Mouse (Mus musculus) adrenal gland, postnatal 4 days (tissue): Measurements from ENCODE around the gene Chst15. TPM values are rescaled to one million over a fixed set of nuclear protein-coding genes. Genes with fewer than 3 reads are reported as not detected.

ENCODE experiments used
- DNase-seq, 2 experiments: peaks; one replicate each; pipeline ENCODE4 v3.0.0; 2021 to 2022; ENCODE audit warnings: low spot score in 2 of 2, mixed read lengths in 2 of 2
- total RNA-seq, 2 experiments: library from RNA; stranded (reverse); gene quantifications; 2 replicates each; pipeline ENCODE4 v1.2.3; 2021

The Chst15 gene
- total RNA-seq, 2 experiments from 2014 or later: 47.3 to 48.6 TPM

DNA sequence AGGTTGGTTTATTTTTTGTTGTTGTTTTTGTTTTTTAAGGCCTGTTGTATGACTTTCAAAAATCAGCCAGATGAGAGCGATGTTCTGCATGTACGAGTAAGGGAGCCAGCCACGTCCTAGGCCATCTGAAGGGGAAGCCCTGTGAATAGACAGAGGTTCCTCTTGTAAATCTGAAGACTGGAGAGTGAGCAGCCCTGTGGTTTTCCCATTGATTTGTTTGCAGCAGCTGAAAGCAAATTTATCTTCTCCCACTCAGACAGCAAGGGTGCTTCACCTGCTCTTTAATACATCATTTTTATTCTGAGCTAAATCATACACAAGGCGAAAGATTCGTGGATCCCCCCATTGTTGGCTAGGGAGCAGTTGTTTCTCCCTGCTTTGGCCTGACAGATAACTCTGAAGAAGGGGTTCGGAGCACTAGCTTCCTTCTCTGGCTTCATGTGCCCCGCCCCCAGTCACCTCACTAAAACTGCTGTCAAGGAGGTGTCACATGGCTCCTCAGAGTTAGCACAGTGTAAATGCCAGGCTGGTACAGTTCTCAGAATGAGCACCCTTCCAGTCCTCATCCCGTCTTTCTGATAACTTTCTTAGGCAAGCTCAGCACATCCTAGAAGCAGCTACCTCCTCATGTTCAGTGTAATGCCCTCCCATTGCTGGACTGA lies 12.5 kb downstream of the Chst15 start:
- no peak for DNase-seq

DNA sequence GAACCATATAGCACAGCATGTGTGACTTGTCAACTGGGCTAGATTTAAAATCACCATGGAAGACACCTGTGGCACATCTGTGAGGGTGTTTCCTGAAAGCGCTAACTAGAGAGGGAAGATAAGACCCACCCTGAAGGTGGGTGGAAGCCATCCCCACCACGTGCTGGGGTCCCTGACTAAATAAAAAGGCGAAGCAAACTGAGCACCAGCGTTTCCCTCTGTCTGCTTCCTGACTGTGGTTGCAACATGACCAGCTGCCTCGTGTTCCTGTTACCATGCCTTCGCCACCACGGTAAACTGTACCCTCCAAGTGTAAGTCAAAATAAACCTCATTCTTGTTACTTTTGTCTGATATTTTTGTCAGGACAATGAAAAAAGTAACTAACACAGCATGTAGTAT lies 13.0 kb downstream of the Chst15 start:
- DNase-seq: no peak

DNA sequence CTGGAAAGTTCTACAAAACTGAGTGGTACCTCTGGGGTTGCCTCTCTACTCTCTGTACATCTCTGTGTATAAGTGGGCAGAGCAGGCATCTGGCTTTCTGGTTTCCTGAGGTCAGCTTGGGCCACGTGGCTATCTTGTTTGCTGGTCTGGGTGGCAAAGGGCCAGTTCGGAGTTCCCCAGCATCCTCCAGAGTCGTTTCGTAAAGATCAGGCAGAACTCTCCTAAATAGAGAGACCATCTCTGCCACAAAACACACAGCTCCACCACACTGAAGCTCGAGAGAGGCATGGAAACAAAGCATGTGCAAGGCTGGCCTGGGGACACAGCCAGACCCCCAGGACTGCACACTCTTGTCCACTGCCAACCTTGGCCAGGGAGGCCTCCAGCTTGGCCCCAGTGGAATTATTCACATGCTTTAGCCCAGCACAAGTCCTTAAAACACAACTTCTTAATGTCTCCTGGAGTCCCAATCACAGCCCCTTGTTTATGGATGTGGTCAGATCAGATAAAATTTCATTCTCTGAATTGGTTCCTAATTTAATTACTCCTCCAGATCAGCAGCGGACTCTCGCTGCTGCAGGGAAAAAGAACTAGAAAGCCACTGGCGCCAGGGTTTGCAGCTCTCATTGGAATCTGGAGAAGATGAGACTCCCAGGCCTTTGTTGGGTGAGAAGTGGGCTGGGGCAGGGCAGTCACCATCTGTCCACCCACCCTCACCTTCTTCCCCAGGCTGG lies 14.4 kb downstream of the Chst15 start:
- DNase-seq: no peak

DNA sequence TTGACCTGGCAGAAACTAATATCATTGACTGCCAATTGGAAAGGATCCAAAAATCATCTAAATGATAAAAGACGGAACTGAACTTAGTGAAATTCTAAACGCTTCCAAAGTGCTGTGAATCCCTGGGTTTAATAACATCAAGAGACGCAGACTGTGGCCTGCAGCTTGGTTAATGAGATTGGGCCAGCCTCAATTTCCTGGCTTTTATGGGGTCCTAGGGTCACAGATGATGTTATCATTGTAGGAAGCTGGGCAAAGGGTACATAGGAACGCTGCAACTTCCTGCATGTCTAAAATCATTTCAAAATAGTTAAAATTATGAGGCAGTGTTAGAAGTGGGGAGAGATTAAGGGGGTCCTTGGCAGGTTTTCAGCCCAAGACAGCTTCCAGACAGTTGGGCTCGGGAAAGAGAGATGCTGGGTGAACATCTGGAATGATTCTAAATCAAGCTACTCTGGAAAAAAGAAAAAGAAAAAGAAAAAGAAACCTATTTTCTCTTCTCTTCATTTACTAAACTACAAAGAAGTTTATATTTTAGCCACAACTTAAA lies 17.3 kb downstream of the Chst15 start:
- no peak for DNase-seq

DNA sequence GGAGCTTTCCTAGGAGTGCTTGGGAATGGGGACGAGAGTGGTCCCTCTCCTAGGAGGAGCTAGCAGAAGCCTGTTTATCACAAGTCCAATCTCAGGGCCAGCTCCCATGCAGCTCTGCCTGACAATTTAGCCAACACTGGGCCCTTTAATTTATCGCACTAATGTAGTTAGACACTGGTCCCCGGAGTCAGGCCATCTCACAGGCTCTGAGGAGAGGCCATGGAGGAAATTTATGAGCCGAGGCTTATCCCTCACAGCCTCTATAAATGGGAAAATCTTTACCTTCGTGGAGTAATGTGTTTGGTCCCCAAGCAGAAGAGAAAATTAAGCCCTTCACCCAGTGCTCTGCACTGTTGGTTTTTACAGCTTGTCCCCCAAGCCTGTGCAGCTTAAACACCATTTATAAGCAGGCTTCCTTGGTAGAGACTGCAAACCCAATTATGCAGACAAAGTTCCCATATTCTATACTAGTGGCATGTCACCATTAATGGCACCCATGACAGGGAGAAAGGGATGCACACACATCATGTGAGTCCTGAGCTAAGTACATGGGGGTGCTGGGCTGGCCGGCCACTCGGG lies 18.5 kb downstream of the Chst15 start:
- no peak for DNase-seq

DNA sequence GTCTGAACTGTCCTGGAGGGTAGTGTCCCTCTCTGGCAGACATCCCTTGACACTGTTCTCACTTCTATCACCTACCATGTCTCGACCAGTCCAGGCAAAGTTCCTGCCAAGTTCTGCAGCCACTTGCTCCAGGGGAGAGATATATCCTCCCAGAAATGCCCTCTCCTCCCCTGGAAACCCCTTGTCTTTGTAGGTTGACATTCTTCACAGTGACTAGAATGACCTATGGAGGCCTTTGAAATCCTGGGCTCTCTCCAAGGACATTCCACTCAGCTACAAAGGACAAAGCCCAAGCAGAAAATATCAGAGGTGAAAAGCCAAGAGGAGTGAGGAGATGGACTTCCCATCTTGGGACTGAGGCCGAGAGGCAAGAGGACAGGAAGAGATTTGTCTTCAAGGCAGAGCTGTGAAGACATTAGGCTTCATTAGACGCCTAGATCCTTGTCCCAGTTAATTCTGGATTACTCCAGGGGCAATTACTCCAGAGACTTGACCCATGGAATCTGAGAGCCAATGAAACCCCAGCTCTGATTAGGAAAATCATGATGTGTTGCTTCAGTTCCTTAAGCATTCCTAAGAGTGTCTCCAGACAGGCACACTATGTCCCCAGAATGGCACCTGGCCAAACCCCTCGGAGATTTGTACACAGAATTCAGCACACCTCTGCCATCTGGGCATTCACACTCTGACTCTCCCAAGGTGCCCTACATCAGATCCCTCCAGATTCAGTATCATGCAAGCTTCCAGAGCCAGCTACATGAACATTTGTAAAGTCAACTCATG lies 20.2 kb downstream of the Chst15 start:
- no peak for DNase-seq

DNA sequence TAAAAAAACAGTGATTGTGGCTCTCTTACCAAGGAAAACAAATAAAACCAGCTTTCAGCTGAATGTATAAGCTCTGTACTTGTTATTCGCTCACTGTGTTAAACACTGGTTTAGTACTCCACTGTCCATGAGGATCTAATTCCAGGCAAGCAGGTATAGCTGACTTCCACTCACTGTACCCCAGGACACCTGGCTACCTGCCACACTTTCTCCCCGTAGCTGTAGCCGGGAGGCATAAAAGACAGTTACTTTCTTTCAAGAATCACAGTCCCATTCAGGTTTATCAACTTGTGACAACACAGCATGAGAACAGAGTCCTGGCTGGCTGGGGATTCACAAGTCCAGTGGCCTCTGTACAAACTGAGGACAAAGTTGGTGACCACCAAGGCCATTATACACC lies 20.9 kb downstream of the Chst15 start:
- no peak for DNase-seq

DNA sequence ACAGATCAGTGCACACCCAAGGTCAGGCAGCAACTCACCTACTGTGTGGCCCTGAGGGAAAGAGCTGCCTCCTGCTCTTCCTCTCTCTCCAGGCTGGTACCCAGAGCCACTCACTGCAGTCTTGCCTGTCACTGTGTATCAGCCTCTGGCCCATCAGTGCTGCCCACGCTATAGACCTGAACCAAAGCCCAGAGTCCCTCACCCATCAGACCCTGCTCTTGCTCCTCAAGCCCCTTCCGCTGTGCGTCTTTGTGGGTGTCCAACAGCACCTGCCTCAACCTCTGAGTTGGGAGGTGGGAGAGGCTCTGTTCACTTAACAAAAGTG lies 29.7 kb downstream of the Chst15 start:
- DNase-seq: no peak

DNA sequence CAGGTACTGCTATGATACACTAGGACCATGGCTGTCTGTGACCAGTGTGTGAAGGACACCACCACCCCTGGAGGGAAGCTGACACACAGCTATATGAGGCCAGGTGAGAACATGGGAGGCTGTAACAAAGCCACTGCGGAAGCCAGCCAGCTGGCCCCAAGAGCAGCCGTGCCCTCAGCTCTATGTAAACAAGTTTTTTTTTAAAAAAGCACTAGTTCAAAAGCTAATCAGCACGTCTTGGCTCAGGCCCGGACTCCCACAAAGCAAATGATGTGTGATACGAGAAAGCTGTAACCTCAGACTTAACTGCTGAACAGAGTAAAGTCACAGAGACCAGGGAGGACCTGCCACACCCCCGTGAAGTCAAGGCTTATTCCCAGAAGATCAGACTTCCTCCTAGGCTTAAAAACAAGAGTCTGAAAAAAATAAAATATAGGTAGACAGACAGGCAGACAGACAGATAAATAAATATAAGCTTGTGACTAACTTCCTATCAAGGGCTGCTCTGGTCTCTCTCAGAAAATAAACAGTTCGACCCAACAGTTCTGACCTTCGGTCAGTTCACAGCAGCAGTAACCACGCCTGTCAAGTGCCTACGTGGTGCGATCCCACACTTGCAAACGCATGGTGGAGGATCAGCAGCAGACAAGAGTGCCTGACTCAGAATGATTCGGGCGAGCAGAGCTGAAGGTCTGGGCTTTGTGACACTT lies 30.2 kb downstream of the Chst15 start:
- no peak for DNase-seq

DNA sequence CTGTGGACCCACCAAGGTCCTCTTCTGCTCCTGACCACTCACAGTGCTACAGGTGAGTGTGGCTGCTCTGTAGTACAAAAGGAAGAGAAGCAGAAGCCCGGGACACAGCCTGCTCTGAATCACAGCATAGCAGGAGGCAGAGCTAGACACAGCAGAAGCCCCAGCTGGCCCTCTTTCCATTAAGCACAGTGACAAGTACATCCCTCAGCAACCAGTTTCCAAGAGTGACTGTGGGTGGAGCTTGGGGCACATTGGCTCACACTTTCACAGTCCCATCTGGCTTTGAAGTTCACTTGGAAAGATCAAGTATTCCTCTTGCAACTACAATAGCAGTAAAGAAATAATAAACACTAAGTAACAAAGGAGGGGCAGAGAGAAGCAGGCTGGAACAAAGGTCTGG lies 32.2 kb downstream of the Chst15 start:
- DNase-seq: no peak

DNA sequence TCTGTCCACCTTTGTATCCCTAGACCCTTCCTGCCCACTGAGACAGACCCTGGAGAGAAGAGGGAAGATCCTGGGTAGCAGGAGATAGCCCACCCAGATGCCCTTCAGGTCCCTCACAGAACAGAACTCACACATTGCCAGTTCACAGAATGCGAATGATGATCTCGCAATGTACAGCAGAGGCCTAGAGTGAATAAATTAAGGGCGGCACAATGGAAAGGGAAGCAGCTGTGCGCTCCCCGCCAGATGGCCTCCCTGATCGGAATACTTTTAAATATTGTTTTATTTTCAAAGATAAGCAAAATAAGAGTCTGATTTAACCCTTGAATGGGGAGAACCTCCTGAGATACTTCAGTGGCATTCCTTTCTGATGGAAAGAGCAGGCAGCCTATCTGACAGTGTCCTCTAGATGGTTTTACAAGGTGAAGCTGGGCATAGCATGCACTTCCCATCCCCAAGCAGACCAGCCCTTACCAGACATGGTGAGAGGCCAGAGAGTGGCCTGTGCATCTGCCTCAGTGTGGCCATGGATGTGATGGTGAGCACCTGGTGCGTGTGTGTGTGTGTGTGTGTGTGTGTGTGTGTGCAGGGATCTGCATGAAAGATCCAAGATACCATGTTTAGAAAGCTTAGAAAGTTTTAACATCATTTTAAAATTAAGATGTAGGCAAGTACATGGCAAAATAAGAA lies 32.8 kb downstream of the Chst15 start:
- DNase-seq: no peak

DNA sequence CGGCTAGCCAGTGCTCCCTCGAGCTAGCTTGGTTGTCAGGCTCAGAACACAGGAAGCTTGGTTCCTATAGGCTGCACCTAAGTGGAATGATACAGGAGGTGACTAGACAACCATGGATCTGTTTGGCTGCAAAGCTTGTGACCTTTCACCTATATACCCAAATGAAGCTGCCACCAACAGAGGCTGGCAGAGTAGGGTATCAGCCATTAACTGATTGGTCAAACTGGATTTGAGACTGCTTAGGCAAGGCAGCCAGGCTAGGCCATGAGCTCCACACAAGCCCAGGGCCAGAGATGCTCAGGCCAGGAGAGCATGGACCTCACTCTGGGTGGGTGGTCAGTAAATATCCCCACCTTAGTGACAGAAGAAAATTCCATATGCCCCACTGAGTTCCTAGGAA lies 34.5 kb downstream of the Chst15 start:
- no peak for DNase-seq

DNA sequence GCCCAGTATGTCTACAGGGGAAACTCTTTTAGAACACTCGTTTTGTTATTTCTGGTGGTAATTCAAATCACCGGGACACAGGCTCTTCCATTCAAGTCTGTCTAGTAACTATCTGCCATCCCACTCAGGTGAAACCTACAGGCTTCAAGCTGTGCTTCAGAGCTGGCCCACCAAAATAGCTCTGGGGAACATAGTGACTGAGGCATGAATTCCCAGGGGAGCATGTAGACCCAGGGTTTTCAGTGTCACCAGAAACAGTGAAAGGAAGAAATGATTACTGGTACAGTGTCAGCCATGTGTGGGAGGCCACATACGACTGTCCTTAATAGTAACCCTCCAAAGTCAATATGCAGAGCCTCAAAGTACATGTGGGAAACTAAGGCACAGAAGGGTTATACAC lies 34.9 kb downstream of the Chst15 start:
- no peak for DNase-seq

DNA sequence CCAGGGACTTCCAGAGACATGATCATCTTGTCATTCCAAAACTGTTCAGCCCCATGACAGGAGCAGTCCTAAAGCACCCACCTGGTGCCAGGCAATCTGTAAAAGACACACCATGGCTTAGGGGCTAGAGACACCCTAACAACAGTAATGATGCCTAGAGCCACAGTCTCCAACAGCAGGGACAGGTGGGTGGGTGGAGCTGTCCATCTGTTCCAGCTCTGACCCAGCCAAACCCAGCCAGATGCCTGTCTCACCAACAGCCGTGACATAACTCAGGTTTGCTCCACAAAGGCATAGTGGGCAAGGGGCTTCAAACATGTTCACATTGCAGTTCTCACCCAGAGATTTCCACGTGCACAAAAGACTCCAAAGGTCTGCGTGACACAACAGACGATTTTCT lies 35.3 kb downstream of the Chst15 start:
- no peak for DNase-seq

DNA sequence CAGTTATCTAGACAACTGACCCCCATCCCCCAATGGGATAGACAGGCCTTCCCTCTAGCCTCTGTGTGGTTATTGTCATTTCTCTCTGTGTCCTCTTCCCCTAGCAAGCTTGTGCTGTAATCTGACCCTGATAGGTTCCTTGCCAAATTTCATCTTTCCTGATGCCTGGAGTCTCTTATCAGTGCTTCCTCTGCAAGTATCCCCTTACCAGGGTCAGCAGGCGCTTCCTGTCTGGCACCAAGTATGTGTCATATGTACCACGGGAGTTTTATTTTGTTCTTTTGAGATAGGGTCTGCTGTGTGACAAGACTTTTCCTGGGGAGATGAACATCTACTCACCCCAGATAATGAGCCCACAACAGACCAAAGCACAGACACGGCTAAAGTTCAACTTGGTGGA lies 38.4 kb downstream of the Chst15 start:
- DNase-seq: no peak

DNA sequence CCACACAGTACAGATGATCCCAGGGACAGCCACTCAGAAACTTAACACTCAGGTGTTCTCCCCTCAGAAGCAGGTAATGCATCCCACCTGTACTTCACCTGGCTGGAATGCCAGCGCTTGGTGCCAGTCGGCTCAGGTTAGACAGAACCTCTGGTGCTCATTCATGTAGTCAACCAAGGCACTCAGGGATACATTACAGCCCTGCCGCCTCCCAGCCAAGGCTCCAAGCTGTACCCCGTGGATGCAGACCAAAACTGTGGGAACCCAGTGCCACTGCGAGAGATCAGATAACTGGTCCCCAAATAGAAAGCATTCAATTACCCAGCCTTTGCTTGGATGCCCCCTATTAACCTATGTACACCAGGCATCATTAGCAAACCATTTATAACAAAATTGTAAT lies 40.7 kb downstream of the Chst15 start:
- no peak for DNase-seq

DNA sequence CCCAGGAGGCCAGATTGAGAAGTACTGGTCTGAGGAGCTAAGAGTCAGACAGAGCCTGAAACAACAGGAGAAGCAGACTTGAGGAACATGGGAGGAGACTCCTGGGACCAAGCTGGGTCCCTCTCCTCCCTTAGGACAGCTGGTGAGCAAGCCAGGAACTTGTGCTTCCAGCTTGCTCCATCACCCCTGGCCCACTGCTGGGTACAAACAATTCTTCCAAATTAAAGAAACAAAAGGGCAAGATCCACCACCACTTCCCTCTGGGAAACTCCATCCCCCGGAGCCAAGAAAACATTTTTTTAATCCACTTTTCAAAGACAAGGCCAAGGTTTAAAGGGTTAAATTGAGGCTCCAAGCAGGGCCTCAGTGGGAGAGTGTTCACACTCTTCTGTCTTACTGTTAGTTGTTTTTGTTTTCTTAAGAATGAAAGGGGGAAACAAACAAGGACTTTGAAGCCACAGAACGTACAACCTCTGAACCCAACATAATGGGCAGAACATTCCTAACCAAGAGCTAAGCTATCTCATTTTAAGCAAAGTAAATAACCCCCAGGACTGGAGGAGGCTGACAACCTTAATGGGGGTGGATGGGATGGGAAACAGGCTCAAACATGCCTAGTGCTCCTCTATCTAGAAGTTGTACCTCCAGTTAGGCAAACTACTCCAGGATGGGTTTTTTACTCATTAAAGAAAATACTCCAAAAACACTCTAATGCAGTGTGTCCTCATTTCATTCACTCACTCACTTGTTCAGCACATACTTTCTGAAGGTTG lies 43.1 kb downstream of the Chst15 start:
- DNase-seq: no peak

DNA sequence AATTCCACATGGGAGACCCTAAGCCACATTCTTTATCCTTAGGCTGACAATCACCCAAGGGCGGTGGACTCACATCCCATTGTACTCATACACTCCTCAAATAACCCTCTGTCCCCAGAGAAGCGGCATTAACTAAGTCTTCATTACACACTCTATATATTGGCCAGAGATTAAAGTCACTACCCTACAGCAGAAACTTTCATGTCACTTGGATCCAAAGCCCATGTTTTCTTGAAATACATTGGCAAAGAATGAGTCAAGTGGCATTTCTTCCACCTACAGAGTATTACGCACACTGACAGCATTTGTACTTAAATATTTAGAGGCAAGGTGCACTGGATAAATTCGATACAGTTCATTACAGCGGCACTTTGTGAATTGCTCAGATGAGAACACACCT lies 44.0 kb downstream of the Chst15 start:
- no peak for DNase-seq

DNA sequence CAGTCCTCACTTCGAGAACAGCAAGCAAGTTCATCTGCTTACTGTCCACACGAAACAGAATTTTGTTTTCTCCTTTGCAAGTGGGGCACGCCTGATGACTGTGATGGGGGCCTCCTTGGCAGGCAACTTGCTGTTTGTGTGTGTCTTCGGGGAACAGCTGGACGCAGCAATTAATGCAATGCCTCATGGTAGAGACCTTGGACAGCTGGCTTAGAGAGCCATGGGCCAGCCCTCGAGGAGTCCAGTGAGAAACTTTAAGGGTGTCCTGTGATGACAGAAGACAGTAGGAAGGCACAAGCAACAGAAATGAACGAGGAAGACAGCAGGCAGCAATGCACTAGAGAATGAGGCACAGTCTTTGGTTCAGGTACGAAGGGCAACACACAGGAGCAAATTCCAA lies 46.7 kb downstream of the Chst15 start:
- no peak for DNase-seq

DNA sequence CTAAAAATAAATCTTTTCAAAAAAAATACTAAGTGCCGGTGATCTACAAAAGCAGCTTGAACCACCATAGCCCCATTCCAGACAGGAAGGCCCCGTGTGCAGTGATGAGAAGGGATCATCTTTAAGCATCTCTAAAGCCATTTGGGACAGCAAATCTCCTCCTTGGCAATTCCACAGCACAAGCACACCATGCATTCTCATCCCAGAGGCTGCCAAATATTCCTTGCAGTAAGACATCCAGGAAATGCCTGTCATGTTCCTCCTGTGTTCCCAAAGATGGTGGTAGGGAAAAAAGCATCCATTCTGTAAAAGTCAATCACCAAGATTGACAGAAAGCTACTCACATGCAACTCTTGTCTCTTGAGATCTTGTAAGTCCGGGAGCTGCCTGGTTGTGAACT lies 47.4 kb downstream of the Chst15 start:
- no peak for DNase-seq
